Comparison of ENCODE assay signal across 9 mouse cellular contexts in genomic region chr14:21053151-21053550, GRCm38 (mm10). TPM values are rescaled to one million over a fixed set of nuclear protein-coding genes. Genes with fewer than 3 reads are reported as not detected.
DNase-seq lines count a peak whose midpoint lies in the region; ATAC-seq and TF ChIP-seq lines count a peak whose summit lies in the region.
"Had no signal": no experiment of that assay in that cellular context is flagged by ENCODE, and none has a peak within 500 bp of the region (broad histone marks: within the 10 kb centered on the region; RNA-seq: fewer than 3 reads in every experiment).

No protein-coding gene starts in this region.

- no peaks in the 10 kb centered on the region for H3K36me3 ChIP-seq in kidney, adult 2 months (ENCODE audit: control insufficient read depth, insufficient read depth, low read length)
- no peaks in the 10 kb centered on the region for H3K36me3 ChIP-seq in embryonic facial prominence, embryonic 12.5 days
- H3K36me3 ChIP-seq in midbrain, postnatal 0 days (ENCODE audit: insufficient read depth, low read length), result no peaks in the 10 kb centered on the region

- H3K4me3 ChIP-seq in kidney, adult 2 months (ENCODE audit: insufficient read depth, low read depth, low read length), result peak overlapping the region; percentile 82
- H3K4me3 ChIP-seq in embryonic facial prominence, embryonic 12.5 days, result peak overlapping the region; percentile 73
- peak overlapping the region; percentile 94 for H3K4me3 ChIP-seq in midbrain, postnatal 0 days (ENCODE audit: low read depth, low read length)

- H3K27ac ChIP-seq in kidney, adult 2 months (ENCODE audit: insufficient read depth, low read depth, low read length), result peak overlapping the region; percentile 72; the same call in 1 of the 2 replicates
- no peak overlapping the region for H3K27ac ChIP-seq in embryonic facial prominence, embryonic 12.5 days
- no peak overlapping the region for H3K27ac ChIP-seq in midbrain, postnatal 0 days (ENCODE audit: low read depth, low read length)

- H3K4me1 ChIP-seq in kidney, adult 2 months (ENCODE audit: control insufficient read depth, insufficient read depth, low read length), result peaks cover 3% of the 10 kb centered on the region; the same call in 1 of the 2 replicates
- H3K4me1 ChIP-seq in embryonic facial prominence, embryonic 12.5 days, result peaks cover 2% of the 10 kb centered on the region; the same call in 1 of the 2 replicates
- H3K4me1 ChIP-seq in midbrain, postnatal 0 days (ENCODE audit: insufficient read depth, low read length), result no peaks in the 10 kb centered on the region; the same call in 1 of the 2 replicates

- ATAC-seq in embryonic facial prominence, embryonic 12.5 days (ENCODE audit: insufficient number of reproducible peaks, insufficient read depth, low FRiP score, low TSS enrichment), result no peak
- no peak for ATAC-seq in midbrain, postnatal 0 days (ENCODE audit: low FRiP score)
- ATAC-seq in monocyte, adult 5-6 weeks (replicated peaks; ENCODE audit: insufficient number of reproducible peaks, low FRiP score, low TSS enrichment, poor library complexity, severe bottlenecking), result no peak

- H3K27me3 ChIP-seq in kidney, adult 2 months (replicated peaks; ENCODE audit: control insufficient read depth, insufficient read depth, low read length), result no peaks in the 10 kb centered on the region
- no peaks in the 10 kb centered on the region for H3K27me3 ChIP-seq in embryonic facial prominence, embryonic 12.5 days
- H3K27me3 ChIP-seq in midbrain, postnatal 0 days (ENCODE audit: insufficient read depth, low read length), result no peaks in the 10 kb centered on the region
- H3K27me3 ChIP-seq: Patski had no signal

- peak overlapping the region; percentile 84 for H3K4me2 ChIP-seq in embryonic facial prominence, embryonic 12.5 days (replicated peaks)
- H3K4me2 ChIP-seq in midbrain, postnatal 0 days (ENCODE audit: low read depth, low read length, poor library complexity, severe bottlenecking), result peak overlapping the region; percentile 91

- no peak for TF ChIP-seq CTCF in kidney, adult 2 months (conservative IDR thresholded peaks at IDR 0.05; ENCODE audit: insufficient read depth, insufficient read length, low read depth, low read length)
- no peak for TF ChIP-seq CTCF in midbrain, postnatal 0 days (IDR thresholded peaks at IDR 0.05)

- 3% methylated on average over 8 of the region's 8 CpGs for whole genome bisulfite sequencing in kidney, adult 2 months
- 7% methylated on average over 8 of the region's 8 CpGs for WGBS in embryonic facial prominence, embryonic 12.5 days
- 10% methylated on average over 8 of the region's 8 CpGs for WGBS in midbrain, postnatal 0 days

- peak; percentile 67 for DNase-seq in kidney, adult 2 months
- DNase-seq in kidney, adult 11 months, result no peak
- peak; percentile 26 to 47 for DNase-seq in kidney, postnatal 25 days
- DNase-seq in midbrain, postnatal 0 days (ENCODE audit: low spot score), result no peak
- DNase-seq in adrenal gland, adult 18-20 months (ENCODE audit: low spot score in 2 of 2), result no peak
- DNase-seq in thymus, postnatal 36 days, result no peak

- TF ChIP-seq POLR2A in kidney, adult 2 months (IDR thresholded peaks at IDR 0.05; ENCODE audit: low read depth, low read length), result no peak

- peak overlapping the region; percentile 71 for H3K9ac ChIP-seq in embryonic facial prominence, embryonic 12.5 days
- H3K9ac ChIP-seq in midbrain, postnatal 0 days (replicated peaks; ENCODE audit: low read length, poor library complexity, severe bottlenecking), result peak overlapping the region; percentile 90; the same call in 1 of the 2 replicates

- H3K9me3 ChIP-seq in embryonic facial prominence, embryonic 12.5 days, result no peaks in the 10 kb centered on the region
- no peaks in the 10 kb centered on the region for H3K9me3 ChIP-seq in midbrain, postnatal 0 days (ENCODE audit: low read length)

RNA-seq across cellular contexts. Expression of gene Adk, which starts 0.8 kb away (rescaled TPM):
- polyA plus RNA-seq in kidney, adult 2 months (2012; rRNA removed), result 92.5 and 121 TPM in 2 replicates
- polyA plus RNA-seq in embryonic facial prominence, embryonic 12.5 days (2016; fragmentation: Nextera tagmentation; extraction: Ambion mirVana), result 133 and 135 TPM in 2 replicates
- 25.3 and 27.3 TPM in 2 replicates for total RNA-seq in midbrain, postnatal 0 days (2014; rRNA removed)
- polyA plus RNA-seq in midbrain, postnatal 0 days (2015; fragmentation: Nextera tagmentation; extraction: Ambion mirVana), result 48.3 and 50.6 TPM in 2 replicates
- total RNA-seq in adrenal gland, adult 18-20 months (2021), result 100 to 1,000 TPM; 116 to 142 TPM
- 17.1 to 47.3 TPM (median 39.0 TPM) in 3 replicates for total RNA-seq in monocyte, adult 5-6 weeks (2017)

RNA-seq across cellular contexts. Expression of gene Ap3m1, which starts 0.8 kb away (rescaled TPM):
- 23.5 and 25.5 TPM in 2 replicates for polyA plus RNA-seq in kidney, adult 2 months (2012; rRNA removed)
- polyA plus RNA-seq in embryonic facial prominence, embryonic 12.5 days (2016; fragmentation: Nextera tagmentation; extraction: Ambion mirVana), result 80.6 and 87.3 TPM in 2 replicates
- 53.9 and 67.6 TPM in 2 replicates for total RNA-seq in midbrain, postnatal 0 days (2014; rRNA removed)
- 50.1 and 54.2 TPM in 2 replicates for polyA plus RNA-seq in midbrain, postnatal 0 days (2015; fragmentation: Nextera tagmentation; extraction: Ambion mirVana)
- total RNA-seq in adrenal gland, adult 18-20 months (2021), result 10 to 100 TPM; 83.5 to 99.8 TPM
- 22.6 to 57.8 TPM (median 41.4 TPM) in 3 replicates for total RNA-seq in monocyte, adult 5-6 weeks (2017)

Comparison
In these comparisons a context has a peak if more than half of its experiments do, and no peak if none do; other contexts are left out.
1. DNase-seq: peak in kidney, adult 2 months (single experiment) and kidney, postnatal 25 days (2 of 2); none in kidney, adult 11 months (single experiment), midbrain, postnatal 0 days (single experiment), adrenal gland, adult 18-20 months (0 of 2) and thymus, postnatal 36 days (0 of 2).
2. Peak in every context shown above with its lines, with median percentiles within 50 percentile points of each other: H3K4me3 ChIP-seq.